Mouse (Mus musculus) liver, postnatal 0 days (tissue): ENCODE measurements around the gene Rtn4ip1.

Experiments used
- CTCF ChIP-seq: sonication (generic); IDR thresholded peaks from 2 replicates; pipeline ENCODE4 v1.5.1; 2016; ENCODE audit warnings: antibody characterized with exemption, low read depth
- EP300 ChIP-seq: IDR thresholded peaks from 2 replicates; pipeline ENCODE4 v1.6.1; 2016; ENCODE audit warnings: antibody characterized with exemption, low read depth, mild to moderate bottlenecking

DNA sequence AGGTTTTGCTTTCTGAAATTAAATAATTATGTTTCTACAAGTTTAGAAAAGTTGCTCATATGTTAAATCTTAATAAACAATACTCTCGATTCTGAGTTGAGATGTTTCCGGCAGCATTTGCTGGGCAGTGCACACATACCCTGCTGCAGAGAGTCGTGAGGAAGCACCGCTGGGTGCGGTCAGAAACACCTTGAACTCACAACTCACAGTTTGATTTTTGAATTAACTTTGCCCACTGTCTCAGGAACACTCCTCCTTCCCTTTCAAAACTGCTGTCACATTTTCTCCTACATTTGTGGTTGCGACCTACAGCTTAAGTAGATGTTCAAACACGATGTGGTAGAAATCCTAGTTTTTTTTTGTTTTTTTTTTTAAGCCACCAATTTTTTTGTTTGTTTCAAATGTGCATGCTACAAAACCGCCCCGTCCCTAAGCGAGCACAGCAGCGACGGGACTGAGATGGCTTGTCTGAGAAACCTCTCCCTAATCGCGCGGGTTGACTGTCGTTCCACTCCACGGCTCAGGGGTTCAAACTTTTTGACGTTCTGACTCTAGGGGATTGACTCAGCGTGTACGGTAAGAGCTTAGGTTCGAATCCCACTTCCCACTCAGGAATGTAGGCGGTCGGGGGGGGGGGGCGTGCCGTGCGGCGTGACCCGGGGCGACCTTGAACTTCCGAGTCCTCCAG, 580 bp upstream of the Rtn4ip1 start:
- TF ChIP-seq CTCF (no peak), EP300 (no peak)
